28 mouse cellular contexts compared by ENCODE assay signal in the genomic region with DNA sequence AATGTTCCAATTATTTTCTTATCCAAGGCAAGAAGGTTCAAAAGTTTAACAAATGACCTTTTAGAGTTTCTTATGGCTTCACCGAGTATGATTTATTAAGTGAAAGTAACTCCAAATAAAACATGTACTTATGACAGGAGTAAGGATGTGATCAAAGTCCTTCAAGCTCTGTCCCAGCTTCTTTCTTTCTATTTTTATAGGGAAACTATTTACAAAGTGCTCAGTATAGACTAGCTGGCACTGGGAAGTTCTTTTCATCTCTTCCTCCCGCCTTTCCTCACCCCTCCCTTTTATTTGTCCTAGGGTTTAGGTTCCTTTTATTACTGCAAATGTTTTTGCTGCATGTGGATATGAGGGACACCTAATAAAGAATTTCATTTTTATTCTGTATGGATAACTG.
"Had no signal": no experiment of that assay in that cellular context is flagged by ENCODE, and none has a peak within 500 bp of the region (broad histone marks: within the 10 kb centered on the region; RNA-seq: fewer than 3 reads in every experiment).

No protein-coding gene starts in this region.

- H3K27me3 ChIP-seq: embryonic facial prominence, embryonic 12.5 days; embryonic facial prominence, embryonic 13.5 days; embryonic facial prominence, embryonic 15.5 days; forebrain, embryonic 12.5 days; forebrain, embryonic 13.5 days; forebrain, embryonic 15.5 days had no signal

- H3K27ac ChIP-seq: embryonic facial prominence, embryonic 10.5 days; embryonic facial prominence, embryonic 12.5 days; embryonic facial prominence, embryonic 13.5 days; embryonic facial prominence, embryonic 15.5 days; forebrain, embryonic 10.5 days; forebrain, embryonic 12.5 days; forebrain, embryonic 13.5 days; forebrain, embryonic 15.5 days; gastrocnemius, adult 2 months had no signal

- H3K9ac ChIP-seq: embryonic facial prominence, embryonic 12.5 days; embryonic facial prominence, embryonic 13.5 days; embryonic facial prominence, embryonic 15.5 days; forebrain, embryonic 12.5 days; forebrain, embryonic 13.5 days; forebrain, embryonic 15.5 days; forebrain, postnatal 0 days had no signal

- H3K4me2 ChIP-seq: embryonic facial prominence, embryonic 12.5 days; embryonic facial prominence, embryonic 13.5 days; embryonic facial prominence, embryonic 15.5 days; forebrain, embryonic 12.5 days; forebrain, embryonic 13.5 days; forebrain, embryonic 15.5 days had no signal

- H3K4me3 ChIP-seq: embryonic facial prominence, embryonic 10.5 days; embryonic facial prominence, embryonic 12.5 days; embryonic facial prominence, embryonic 13.5 days; embryonic facial prominence, embryonic 15.5 days; erythroblast, embryonic 14.5 days; forebrain, embryonic 10.5 days; forebrain, embryonic 12.5 days; forebrain, embryonic 13.5 days; forebrain, embryonic 15.5 days; gastrocnemius, adult 2 months had no signal

- H3K36me3 ChIP-seq: embryonic facial prominence, embryonic 10.5 days; embryonic facial prominence, embryonic 12.5 days; embryonic facial prominence, embryonic 13.5 days; embryonic facial prominence, embryonic 15.5 days; forebrain, embryonic 10.5 days; forebrain, embryonic 12.5 days; forebrain, embryonic 15.5 days had no signal

- H3K4me1 ChIP-seq: embryonic facial prominence, embryonic 12.5 days; embryonic facial prominence, embryonic 13.5 days; embryonic facial prominence, embryonic 15.5 days; forebrain, embryonic 10.5 days; forebrain, embryonic 12.5 days; forebrain, embryonic 13.5 days; forebrain, embryonic 15.5 days had no signal

- ATAC-seq: forebrain, embryonic 13.5 days; forebrain, embryonic 14.5 days; forebrain, embryonic 15.5 days; forebrain, embryonic 16.5 days; forebrain, postnatal 0 days had no signal

- DNase-seq: cerebellum, adult 2 months; cerebellum, adult 8-10 months; cerebellum, adult 9-10 months; cerebellum, adult 9-11 months; cerebellum, postnatal 10 days; cerebellum, postnatal 14 days; cerebellum, postnatal 25 days; cerebellum, postnatal 36 days; embryo, embryonic 11 days; forebrain, postnatal 0 days; gastrocnemius, adult 2 months; gastrocnemius, postnatal 10 days; gastrocnemius, postnatal 14 days; gastrocnemius, postnatal 25 days; gastrocnemius, postnatal 36 days; heart, adult 11 months; heart, adult 18-20 months had no signal

- H3K9me3 ChIP-seq: embryonic facial prominence, embryonic 10.5 days; embryonic facial prominence, embryonic 12.5 days; embryonic facial prominence, embryonic 13.5 days; embryonic facial prominence, embryonic 15.5 days; forebrain, embryonic 10.5 days; forebrain, embryonic 12.5 days; forebrain, embryonic 13.5 days; forebrain, embryonic 15.5 days had no signal
